Mouse (Mus musculus) spleen, postnatal 36 days (tissue): ENCODE data around the gene Id3.

ENCODE experiments used
- DNase-seq, 2 experiments: peaks; one replicate each; pipeline ENCODE4 v3.0.0; 2022; ENCODE audit warnings: low spot score in 2 of 2, mixed read lengths in 1 of 2

The Id3 gene

GRCm38 (mm10) chr4:136124581-136124980, 18.7 kb upstream of the Id3 start:
- no peak for DNase-seq

GRCm38 (mm10) chr4:136125458-136125857, 17.8 kb upstream of the Id3 start:
- DNase-seq: no peak

- DNase-seq: no peak
Measured at GRCm38 (mm10) chr4:136126019-136126418, 17.3 kb upstream of the Id3 start.

- DNase-seq: peak; percentile 81 to 83
Measured at GRCm38 (mm10) chr4:136127670-136128069, 15.6 kb upstream of the Id3 start.

- DNase-seq: no peak
Measured at GRCm38 (mm10) chr4:136129842-136130241, 13.5 kb upstream of the Id3 start.

GRCm38 (mm10) chr4:136133801-136134200, 9.5 kb upstream of the Id3 start:
- DNase-seq: no peak

GRCm38 (mm10) chr4:136134418-136134977, 8.8 kb upstream of the Id3 start:
- no peak for DNase-seq

GRCm38 (mm10) chr4:136134978-136135873, 8.1 kb upstream of the Id3 start:
- DNase-seq: no peak

GRCm38 (mm10) chr4:136135874-136136728, 7.2 kb upstream of the Id3 start:
- DNase-seq: no peak

GRCm38 (mm10) chr4:136139326-136140110, 3.8 kb upstream of the Id3 start:
- no peak for DNase-seq

GRCm38 (mm10) chr4:136140327-136141250, 2.7 kb upstream of the Id3 start:
- peak; percentile 77 to 78 for DNase-seq

GRCm38 (mm10) chr4:136142267-136143192, 767 bp upstream of the Id3 start:
- DNase-seq: no peak

- peak; percentile 81 to 82 for DNase-seq
Measured at GRCm38 (mm10) chr4:136144126-136144926, 1.0 kb downstream of the Id3 start.

GRCm38 (mm10) chr4:136144927-136145292, 1.6 kb downstream of the Id3 start:
- no peak for DNase-seq

GRCm38 (mm10) chr4:136145362-136145885, 2.1 kb downstream of the Id3 start:
- no peak for DNase-seq

- no peak for DNase-seq
Measured at GRCm38 (mm10) chr4:136145991-136146711, 2.9 kb downstream of the Id3 start.

- DNase-seq: no peak
Measured at GRCm38 (mm10) chr4:136146712-136147154, 3.4 kb downstream of the Id3 start.
